31 mouse cellular contexts compared by ENCODE assay signal in the genomic region with DNA sequence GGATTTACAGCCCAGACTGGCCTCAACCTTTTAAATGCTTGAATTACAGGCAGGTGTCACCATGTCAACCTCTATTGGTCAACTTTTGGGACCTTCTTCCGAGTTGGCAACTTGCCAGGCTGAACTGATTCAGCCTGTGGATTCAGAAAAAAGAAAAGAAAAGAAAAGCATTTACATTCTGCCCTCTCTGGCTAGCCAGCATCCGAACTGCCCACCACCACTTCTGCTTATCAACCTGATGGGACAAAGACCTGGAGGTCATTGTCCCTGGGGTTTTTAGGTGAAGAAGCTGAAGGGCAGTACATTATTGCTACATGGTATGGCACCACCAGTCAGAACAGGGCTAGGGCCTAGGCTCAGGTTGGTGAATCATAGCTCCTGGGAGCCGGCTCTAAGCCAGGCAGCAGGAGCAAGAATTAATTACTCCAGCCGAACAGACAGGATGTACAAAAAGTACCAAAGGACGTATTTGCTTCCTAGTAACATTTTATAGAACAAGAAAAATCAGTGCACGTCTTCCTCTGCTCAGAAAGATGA. TPM values are rescaled to one million over a fixed set of nuclear protein-coding genes. Genes with fewer than 3 reads are reported as not detected.
A peak's percentile ranks its signal among the peaks of the same experiment; 100 is the strongest.
DNase-seq lines count a peak whose midpoint lies in the region; ATAC-seq and TF ChIP-seq lines count a peak whose summit lies in the region.
"Had no signal": no experiment of that assay in that cellular context is flagged by ENCODE, and none has a peak within 500 bp of the region (broad histone marks: within the 10 kb centered on the region; RNA-seq: fewer than 3 reads in every experiment).

No protein-coding gene starts in this region.

- DNase-seq in adrenal gland, adult (ENCODE audit: inconsistent age in 2 of 2, low spot score in 1 of 2), result peak; percentile 54 to 68
- no peak for DNase-seq in adrenal gland, postnatal 4 days (ENCODE audit: low spot score in 2 of 2)
- DNase-seq in liver, postnatal 0 days, result peak; percentile 47
- DNase-seq in 3134 (ENCODE audit: extremely low read depth, insufficient read length, low spot score), result peak; percentile 22
- peak; percentile 9 for DNase-seq in adrenal gland, postnatal 25 days
- no peak for DNase-seq in thymus, adult 2 months
- DNase-seq: cerebellum, postnatal 36 days; embryo, embryonic 11 days; gastrocnemius, postnatal 36 days; left cerebral cortex, postnatal 4 days; lung, adult 18-20 months; lung, postnatal 14 days had no signal

- H3K4me1 ChIP-seq in liver, postnatal 0 days (ENCODE audit: insufficient read depth), result peaks cover 3% of the 10 kb centered on the region; the same call in 1 of the 2 replicates
- no peaks in the 10 kb centered on the region for H3K4me1 ChIP-seq in liver, embryonic 12.5 days
- H3K4me1 ChIP-seq in thymus, adult 2 months (replicated peaks; ENCODE audit: control insufficient read depth, insufficient read depth, low read length), result no peaks in the 10 kb centered on the region

- no peaks in the 10 kb centered on the region for H3K27me3 ChIP-seq in liver, postnatal 0 days (ENCODE audit: insufficient read depth, low read length)
- peaks cover 8% of the 10 kb centered on the region for H3K27me3 ChIP-seq in liver, embryonic 12.5 days (replicated peaks)
- no peaks in the 10 kb centered on the region for H3K27me3 ChIP-seq in thymus, adult 2 months (ENCODE audit: control insufficient read depth, insufficient read depth, low read length)
- H3K27me3 ChIP-seq: forebrain, embryonic 13.5 days had no signal

- TF ChIP-seq EP300 in liver, postnatal 0 days (IDR thresholded peaks at IDR 0.05; ENCODE audit: low read depth), result peak; percentile 45; the same call in 1 of the 2 replicates

- ATAC-seq in liver, postnatal 0 days, result peak; percentile 75
- no peak for ATAC-seq in liver, embryonic 12.5 days
- ATAC-seq: forebrain, embryonic 13.5 days; intestine, postnatal 0 days had no signal

- H3K4me2 ChIP-seq in liver, postnatal 0 days (ENCODE audit: low read depth, low read length), result no peak overlapping the region
- no peak overlapping the region for H3K4me2 ChIP-seq in liver, embryonic 12.5 days
- H3K4me2 ChIP-seq: embryonic facial prominence, embryonic 13.5 days; forebrain, embryonic 13.5 days; hindbrain, embryonic 12.5 days; kidney, embryonic 15.5 days; limb, embryonic 15.5 days; midbrain, embryonic 11.5 days; neural tube, embryonic 15.5 days had no signal

- no peak for TF ChIP-seq CTCF in liver, postnatal 0 days (IDR thresholded peaks at IDR 0.05; ENCODE audit: low read depth)
- TF ChIP-seq CTCF in thymus, adult 2 months (IDR thresholded peaks at IDR 0.05; ENCODE audit: borderline replicate concordance, control insufficient read depth, extremely low read depth, insufficient read depth, low read length, poor library complexity), result no peak

- WGBS in liver, postnatal 0 days (ENCODE audit: insufficient replicate concordance), result 59% methylated on average over 6 of the region's 6 CpGs
- WGBS in liver, embryonic 12.5 days (ENCODE audit: insufficient replicate concordance), result 51% methylated on average over 6 of the region's 6 CpGs
- 81% methylated on average over 6 of the region's 6 CpGs for WGBS in thymus, adult 2 months

- no peak overlapping the region for H3K27ac ChIP-seq in liver, postnatal 0 days (ENCODE audit: low read depth)
- no peak overlapping the region for H3K27ac ChIP-seq in liver, embryonic 12.5 days
- H3K27ac ChIP-seq in thymus, adult 2 months (ENCODE audit: control insufficient read depth, insufficient read depth, low read length), result no peak overlapping the region
- H3K27ac ChIP-seq: embryonic facial prominence, embryonic 13.5 days; forebrain, embryonic 13.5 days; hindbrain, embryonic 12.5 days; kidney, embryonic 15.5 days; left cerebral cortex, adult 2 months; limb, embryonic 15.5 days; neural tube, embryonic 15.5 days had no signal

- H3K4me3 ChIP-seq in liver, postnatal 0 days (ENCODE audit: low read depth, low read length), result no peak overlapping the region
- H3K4me3 ChIP-seq in liver, embryonic 12.5 days, result no peak overlapping the region
- H3K4me3 ChIP-seq in thymus, adult 2 months (ENCODE audit: control insufficient read depth, insufficient read depth, low read length), result no peak overlapping the region
- H3K4me3 ChIP-seq: embryonic facial prominence, embryonic 13.5 days; erythroblast, embryonic 14.5 days; forebrain, embryonic 13.5 days; hindbrain, embryonic 12.5 days; kidney, embryonic 15.5 days; left cerebral cortex, adult 2 months; limb, embryonic 15.5 days; neural tube, embryonic 15.5 days had no signal

- no peaks in the 10 kb centered on the region for H3K9me3 ChIP-seq in liver, postnatal 0 days (ENCODE audit: low read length)
- no peaks in the 10 kb centered on the region for H3K9me3 ChIP-seq in liver, embryonic 12.5 days (replicated peaks)
- H3K9me3 ChIP-seq: embryonic facial prominence, embryonic 13.5 days; forebrain, embryonic 13.5 days; hindbrain, embryonic 12.5 days; kidney, embryonic 15.5 days; limb, embryonic 15.5 days; neural tube, embryonic 15.5 days had no signal

- H3K9ac ChIP-seq in liver, postnatal 0 days (replicated peaks), result no peak overlapping the region
- no peak overlapping the region for H3K9ac ChIP-seq in liver, embryonic 12.5 days
- H3K9ac ChIP-seq: embryonic facial prominence, embryonic 13.5 days; forebrain, embryonic 13.5 days; hindbrain, embryonic 12.5 days; kidney, embryonic 15.5 days; limb, embryonic 15.5 days; neural tube, embryonic 15.5 days had no signal

- no peak for TF ChIP-seq POLR2A in thymus, adult 2 months (IDR thresholded peaks at IDR 0.05; ENCODE audit: control insufficient read depth, extremely low read depth, insufficient read depth, low read length, poor library complexity)

- H3K36me3 ChIP-seq in liver, postnatal 0 days (replicated peaks; ENCODE audit: insufficient read depth, low read length), result no peaks in the 10 kb centered on the region
- H3K36me3 ChIP-seq in liver, embryonic 12.5 days, result no peaks in the 10 kb centered on the region
- no peaks in the 10 kb centered on the region for H3K36me3 ChIP-seq in thymus, adult 2 months (ENCODE audit: control insufficient read depth, insufficient read depth, low read length)
- H3K36me3 ChIP-seq: embryonic facial prominence, embryonic 13.5 days; hindbrain, embryonic 12.5 days; kidney, embryonic 15.5 days; limb, embryonic 15.5 days; neural tube, embryonic 15.5 days had no signal

RNA-seq across cellular contexts. Expression of a gene that starts 1.5 kb away (rescaled TPM):
- total RNA-seq in adrenal gland, postnatal 4 days (2021), result under 1 TPM; 0.34 to 0.51 TPM
- polyA plus RNA-seq in liver, postnatal 0 days (2015; fragmentation: Nextera tagmentation; extraction: Ambion mirVana), result 1.7 and 1.8 TPM in 2 replicates
- not detected in 2 replicates for polyA plus RNA-seq in liver, embryonic 12.5 days (2016; fragmentation: Nextera tagmentation; extraction: Ambion mirVana)
- total RNA-seq in adrenal gland, postnatal 25 days (2021), result 0.67 and 0.94 TPM in 2 replicates
- polyA plus RNA-seq in thymus, adult 2 months (2012; rRNA removed), result 0.54 and 0.70 TPM in 2 replicates
- total RNA-seq: megakaryocyte progenitor cell, adult 5-6 weeks had no signal
- polyA plus RNA-seq: erythroblast, embryonic 14.5 days; heart, embryonic 14.5 days had no signal

RNA-seq across cellular contexts. Expression of a gene that starts 38.6 kb away (rescaled TPM):
- total RNA-seq in adrenal gland, postnatal 4 days (2021), result 10 to 100 TPM in 1 of 2 experiments, under 1 TPM in 1; 0.48 to 15.3 TPM
- polyA plus RNA-seq in liver, postnatal 0 days (2015; fragmentation: Nextera tagmentation; extraction: Ambion mirVana), result 31.1 and 33.1 TPM in 2 replicates
- polyA plus RNA-seq in liver, embryonic 12.5 days (2016; fragmentation: Nextera tagmentation; extraction: Ambion mirVana), result 7.3 and 7.4 TPM in 2 replicates
- 0.24 and 2.3 TPM in 2 replicates for total RNA-seq in adrenal gland, postnatal 25 days (2021)
- polyA plus RNA-seq in thymus, adult 2 months (2012; rRNA removed), result 0.09 TPM in 1 of 2 replicates, not detected in the other
- total RNA-seq: gastrocnemius, postnatal 36 days; heart, adult 8-10 months; heart, postnatal 25 days; left cerebral cortex, adult 2 months; left cerebral cortex, postnatal 4 days; megakaryocyte progenitor cell, adult 5-6 weeks; midbrain, postnatal 0 days had no signal
- polyA plus RNA-seq: embryonic facial prominence, embryonic 13.5 days; erythroblast, embryonic 14.5 days; forebrain, embryonic 13.5 days; heart, embryonic 14.5 days; hindbrain, embryonic 12.5 days; intestine, postnatal 0 days; midbrain, embryonic 11.5 days had no signal

RNA-seq across cellular contexts. Expression of a gene that starts 57.6 kb away (rescaled TPM):
- not detected for total RNA-seq in adrenal gland, postnatal 4 days (2021)
- not detected in 2 replicates for polyA plus RNA-seq in liver, postnatal 0 days (2015; fragmentation: Nextera tagmentation; extraction: Ambion mirVana)
- polyA plus RNA-seq in liver, embryonic 12.5 days (2016; fragmentation: Nextera tagmentation; extraction: Ambion mirVana), result not detected in 2 replicates
- total RNA-seq in adrenal gland, postnatal 25 days (2021), result not detected in 2 replicates
- polyA plus RNA-seq in thymus, adult 2 months (2012; rRNA removed), result not detected in 2 replicates
- total RNA-seq: gastrocnemius, adult 18-20 months; gastrocnemius, postnatal 36 days; heart, adult 8-10 months; heart, postnatal 25 days; left cerebral cortex, adult 2 months; left cerebral cortex, postnatal 4 days; megakaryocyte progenitor cell, adult 5-6 weeks; midbrain, postnatal 0 days had no signal
- polyA plus RNA-seq: embryonic facial prominence, embryonic 13.5 days; erythroblast, embryonic 14.5 days; forebrain, embryonic 13.5 days; heart, embryonic 14.5 days; hindbrain, embryonic 12.5 days; intestine, postnatal 0 days; kidney, embryonic 15.5 days; limb, embryonic 15.5 days; midbrain, embryonic 11.5 days; midbrain, postnatal 0 days; neural tube, embryonic 15.5 days; small intestine, adult 2 months; stomach, embryonic 16.5 days had no signal

Comparison
In these comparisons a context has a peak if more than half of its experiments do, and no peak if none do; other contexts are left out.
1. DNase-seq: peak in adrenal gland, adult (2 of 2), liver, postnatal 0 days (single experiment), 3134 (single experiment) and adrenal gland, postnatal 25 days (single experiment); none in adrenal gland, postnatal 4 days (0 of 2) and thymus, adult 2 months (single experiment).